Mouse (Mus musculus): ENCODE measurements around the gene Slc39a11. TPM values are rescaled to one million over a fixed set of nuclear protein-coding genes. Genes with fewer than 3 reads are reported as not detected.

The Slc39a11 gene
- polyA plus RNA-seq, 1 experiment, result 16.9 TPM

DNA sequence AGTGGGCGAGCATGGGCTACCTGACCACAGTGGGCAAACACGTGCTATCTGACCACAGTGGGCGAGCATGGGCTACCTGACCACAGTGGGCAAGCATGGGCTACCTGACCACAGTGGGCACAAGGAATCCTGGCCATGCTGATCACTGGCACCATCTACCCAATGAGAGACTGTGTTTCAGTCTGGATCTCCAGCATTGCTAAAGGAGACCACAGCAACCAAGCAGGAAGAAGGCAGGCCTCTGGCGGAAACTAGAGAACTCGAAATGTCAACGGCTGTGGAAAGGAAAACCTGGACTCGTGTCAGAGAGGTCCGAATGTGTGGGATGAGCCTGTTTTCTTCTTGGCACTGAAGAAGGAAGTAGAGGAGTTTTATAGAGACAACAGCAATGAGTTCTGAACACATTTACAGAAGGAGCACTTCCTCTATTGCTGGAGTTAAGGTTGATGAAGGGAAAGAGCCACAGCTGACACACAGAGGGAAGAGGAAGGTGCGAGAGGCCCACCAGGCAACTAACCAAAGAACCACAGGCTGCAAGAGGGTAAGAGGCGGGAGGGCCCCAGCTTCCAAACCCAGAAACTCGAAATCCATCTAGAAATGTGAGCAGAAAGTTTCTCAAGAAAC, 105.8 kb downstream of the Slc39a11 start:
- DNase-seq, result no peak
- no peak overlapping the region for H3K4me3 ChIP-seq (replicated peaks; ENCODE audit: extremely low read depth, low read depth, low read length)
- 67% methylated on average over 11 of the region's 11 CpGs for WGBS
- no peaks in the 10 kb centered on the region for H3K4me1 ChIP-seq (ENCODE audit: control insufficient read depth, insufficient read depth, low read length)
- TF ChIP-seq CTCF (IDR thresholded peaks at IDR 0.05; ENCODE audit: insufficient read depth, low read length), result no peak
- TF ChIP-seq POLR2A (IDR thresholded peaks at IDR 0.05; ENCODE audit: borderline replicate concordance, extremely low read depth, low read depth, low read length), result no peak

- no peak for TF ChIP-seq CTCF (IDR thresholded peaks at IDR 0.05; ENCODE audit: insufficient read depth, low read length)
- no peak for TF ChIP-seq POLR2A (IDR thresholded peaks at IDR 0.05; ENCODE audit: borderline replicate concordance, extremely low read depth, low read depth, low read length)
- WGBS, result 98% methylated on average over 8 of the region's 8 CpGs
- Histone ChIP-seq H3K4me1 (ENCODE audit: control insufficient read depth, insufficient read depth, low read length) (no peaks in the 10 kb centered on the region; the same call in 1 of the 2 replicates), H3K4me3 (replicated peaks; ENCODE audit: extremely low read depth, low read depth, low read length) (no peak overlapping the region)
- DNase-seq, result no peak
These were observed 108.8 kb downstream of the Slc39a11 start for GRCm38 (mm10) chr11:113541073-113541472.

DNA sequence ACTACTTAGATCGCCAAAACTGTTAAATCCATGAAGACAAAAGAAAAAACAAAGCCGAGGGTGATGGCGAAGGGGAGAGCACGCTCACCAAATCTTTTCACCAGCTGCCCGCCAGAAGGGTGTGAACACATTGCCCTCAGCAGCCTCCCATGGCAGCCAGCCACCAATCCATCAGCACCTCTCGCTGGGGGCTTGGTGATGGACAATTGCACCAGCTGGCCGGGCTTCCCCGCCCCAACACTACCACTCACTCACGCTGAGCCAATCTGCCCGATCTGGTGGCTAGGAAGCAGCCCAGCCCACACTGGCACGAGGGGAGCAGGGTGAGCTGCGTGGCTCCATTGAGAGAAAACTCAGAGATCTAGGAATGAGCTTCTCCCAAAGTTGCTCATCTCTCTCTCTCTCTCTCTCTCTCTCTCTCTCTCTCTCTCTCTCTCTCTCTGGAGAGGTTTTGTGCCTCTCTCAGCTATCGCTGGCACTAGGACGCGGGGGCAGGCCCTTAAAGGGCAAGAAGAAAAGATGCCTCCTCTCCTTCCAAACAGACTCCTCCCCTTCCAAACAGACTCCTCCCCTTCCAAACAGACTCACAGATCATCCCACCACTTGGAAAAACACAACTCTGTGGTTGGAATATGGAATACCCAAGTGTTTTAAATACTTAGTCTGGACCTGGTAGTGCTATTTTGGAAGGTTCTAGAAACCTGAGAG, 110.2 kb downstream of the Slc39a11 start:
- TF ChIP-seq CTCF (IDR thresholded peaks at IDR 0.05; ENCODE audit: insufficient read depth, low read length), result no peak
- Histone ChIP-seq H3K4me1 (ENCODE audit: control insufficient read depth, insufficient read depth, low read length) (no peaks in the 10 kb centered on the region; the same call in 1 of the 2 replicates), H3K4me3 (replicated peaks; ENCODE audit: extremely low read depth, low read depth, low read length) (no peak overlapping the region)
- no peak for DNase-seq
- 48% methylated on average over 15 of the region's 15 CpGs for WGBS

DNA sequence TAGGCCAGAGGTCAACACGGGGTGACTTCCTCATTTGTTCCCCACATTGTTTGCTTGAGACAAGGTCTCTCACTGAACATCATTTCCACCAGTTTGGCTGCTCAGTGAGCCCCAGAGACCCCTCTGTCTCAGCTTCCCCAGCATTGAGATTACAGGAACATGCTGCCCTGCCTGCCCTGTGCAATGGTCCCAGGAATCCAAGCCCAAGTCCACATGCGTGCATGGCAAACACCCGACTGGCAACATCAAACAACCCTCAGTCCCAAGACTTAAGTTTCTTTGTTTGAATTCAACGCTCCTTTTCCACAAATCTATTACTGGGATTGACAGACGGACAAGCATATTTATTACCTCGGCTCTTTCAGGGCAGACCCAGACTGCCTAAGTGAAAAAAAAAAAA, 110.8 kb downstream of the Slc39a11 start:
- no peak for DNase-seq
- TF ChIP-seq CTCF (IDR thresholded peaks at IDR 0.05; ENCODE audit: insufficient read depth, low read length), result no peak
- TF ChIP-seq POLR2A (IDR thresholded peaks at IDR 0.05; ENCODE audit: borderline replicate concordance, extremely low read depth, low read depth, low read length), result no peak
- Histone ChIP-seq H3K4me1 (ENCODE audit: control insufficient read depth, insufficient read depth, low read length) (no peaks in the 10 kb centered on the region; the same call in 1 of the 2 replicates), H3K4me3 (replicated peaks; ENCODE audit: extremely low read depth, low read depth, low read length) (no peak overlapping the region)
- whole genome bisulfite sequencing, result 65% methylated on average over 6 of the region's 6 CpGs

DNA sequence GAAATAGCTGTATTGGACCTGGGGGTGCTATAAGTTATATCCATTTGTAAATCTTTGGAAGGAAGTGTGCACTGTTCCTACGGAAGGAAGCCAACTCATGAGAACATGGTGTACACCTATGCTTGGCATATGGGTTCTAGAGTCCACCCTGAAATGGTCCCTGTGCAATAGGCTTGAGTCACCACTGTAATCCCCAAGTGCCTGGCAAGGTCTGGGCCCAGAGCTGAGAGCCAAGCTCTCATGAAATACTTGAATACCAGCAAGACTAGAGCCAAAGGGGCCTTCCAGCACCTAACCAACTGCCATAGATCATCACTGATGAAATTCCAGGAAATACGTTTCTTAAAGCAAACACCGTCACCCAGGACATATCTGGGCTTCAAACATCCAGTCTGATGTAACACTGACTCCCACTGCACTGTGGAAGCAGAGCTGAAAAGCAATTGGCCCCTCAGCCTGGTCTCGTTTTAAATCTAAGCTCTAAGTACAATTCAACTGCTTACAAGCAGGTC, 111.4 kb downstream of the Slc39a11 start:
- Histone ChIP-seq H3K4me1 (ENCODE audit: control insufficient read depth, insufficient read depth, low read length) (no peaks in the 10 kb centered on the region; the same call in 1 of the 2 replicates), H3K4me3 (replicated peaks; ENCODE audit: extremely low read depth, low read depth, low read length) (no peak overlapping the region)
- WGBS, result 72% methylated on average over 4 of the region's 4 CpGs
- TF ChIP-seq POLR2A (IDR thresholded peaks at IDR 0.05; ENCODE audit: borderline replicate concordance, extremely low read depth, low read depth, low read length) (no peak), CTCF (IDR thresholded peaks at IDR 0.05; ENCODE audit: insufficient read depth, low read length) (no peak)
- DNase-seq, result no peak

DNA sequence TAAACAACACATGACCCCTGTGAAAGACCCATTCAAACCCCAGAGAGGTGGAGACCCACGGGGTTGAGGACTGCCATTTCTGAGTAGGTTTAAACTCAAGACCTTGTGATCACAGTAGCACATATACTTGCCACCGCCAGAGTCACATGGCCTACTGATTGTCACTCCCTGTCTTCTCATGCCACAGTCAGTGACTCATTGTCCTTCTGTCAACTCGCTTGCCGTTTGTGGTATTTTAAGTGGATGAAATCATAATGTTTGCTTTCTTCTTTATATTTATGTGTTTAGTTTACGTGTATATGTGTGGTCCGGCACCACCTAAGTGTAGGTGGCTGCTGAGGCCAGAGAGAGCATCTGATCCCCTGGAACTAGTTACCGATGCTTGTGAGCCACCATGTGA, 112.2 kb downstream of the Slc39a11 start:
- TF ChIP-seq CTCF (IDR thresholded peaks at IDR 0.05; ENCODE audit: insufficient read depth, low read length) (no peak), POLR2A (IDR thresholded peaks at IDR 0.05; ENCODE audit: borderline replicate concordance, extremely low read depth, low read depth, low read length) (no peak)
- no peak overlapping the region for H3K4me3 ChIP-seq (replicated peaks; ENCODE audit: extremely low read depth, low read depth, low read length)
- no peak for DNase-seq
- 65% methylated on average over 7 of the region's 7 CpGs for WGBS
- H3K4me1 ChIP-seq (ENCODE audit: control insufficient read depth, insufficient read depth, low read length), result no peaks in the 10 kb centered on the region; the same call in 1 of the 2 replicates

DNA sequence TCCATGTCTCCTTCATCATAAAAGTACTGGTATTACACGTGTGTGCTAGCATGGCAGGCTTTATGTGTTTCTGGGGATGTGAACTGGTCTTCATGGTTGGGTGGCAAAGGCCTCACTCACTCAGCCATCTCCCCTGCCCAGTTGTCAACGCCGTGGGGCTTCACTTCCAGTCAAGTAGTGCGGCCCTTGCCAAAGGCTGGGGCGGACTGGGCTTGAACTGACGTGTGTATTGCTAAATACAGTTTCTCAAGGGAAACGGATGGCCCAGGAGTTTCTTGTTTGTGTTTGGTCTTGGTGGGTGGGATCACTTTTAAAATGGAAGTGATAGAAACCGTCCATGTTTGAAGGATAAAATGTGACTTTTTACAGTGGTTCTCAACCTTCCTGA, 112.7 kb downstream of the Slc39a11 start:
- no peak for DNase-seq
- Histone ChIP-seq H3K4me1 (ENCODE audit: control insufficient read depth, insufficient read depth, low read length) (no peaks in the 10 kb centered on the region; the same call in 1 of the 2 replicates), H3K4me3 (replicated peaks; ENCODE audit: extremely low read depth, low read depth, low read length) (no peak overlapping the region)
- TF ChIP-seq POLR2A (IDR thresholded peaks at IDR 0.05; ENCODE audit: borderline replicate concordance, extremely low read depth, low read depth, low read length) (no peak), CTCF (IDR thresholded peaks at IDR 0.05; ENCODE audit: insufficient read depth, low read length) (no peak)
- WGBS, result 69% methylated on average over 8 of the region's 8 CpGs

GRCm38 (mm10) chr11:113536308-113537198, 113.3 kb downstream of the Slc39a11 start:
- TF ChIP-seq POLR2A (IDR thresholded peaks at IDR 0.05; ENCODE audit: borderline replicate concordance, extremely low read depth, low read depth, low read length) (no peak), CTCF (IDR thresholded peaks at IDR 0.05; ENCODE audit: insufficient read depth, low read length) (no peak)
- DNase-seq, result no peak
- no peaks in the 10 kb centered on the region; the same call in 1 of the 2 replicates for H3K4me1 ChIP-seq (ENCODE audit: control insufficient read depth, insufficient read depth, low read length)
- H3K4me3 ChIP-seq (replicated peaks; ENCODE audit: extremely low read depth, low read depth, low read length), result no peak overlapping the region
- WGBS, result 64% methylated on average over 16 of the region's 16 CpGs

DNA sequence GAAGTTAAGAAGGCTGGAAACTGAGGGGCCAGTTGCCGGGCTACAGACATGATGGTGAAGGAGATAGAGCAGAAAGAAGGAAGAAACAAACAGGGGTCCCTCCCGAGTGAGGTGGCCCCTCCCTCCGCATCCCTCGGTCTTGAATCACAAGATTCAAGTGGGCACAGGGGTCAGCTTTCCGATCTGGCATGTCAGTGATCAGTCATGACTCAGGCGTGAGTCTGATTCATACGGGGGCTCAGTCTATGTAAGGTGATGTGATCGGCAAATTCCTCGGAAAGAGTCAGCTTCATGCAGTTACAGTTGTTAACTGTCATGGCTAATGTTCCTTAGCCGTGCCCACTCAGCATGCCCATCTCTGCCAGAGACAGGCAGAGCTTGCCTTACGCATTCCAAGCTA, 115.5 kb downstream of the Slc39a11 start:
- no peaks in the 10 kb centered on the region; the same call in 1 of the 2 replicates for H3K4me1 ChIP-seq (ENCODE audit: control insufficient read depth, insufficient read depth, low read length)
- 71% methylated on average over 11 of the region's 11 CpGs for WGBS
- TF ChIP-seq POLR2A (IDR thresholded peaks at IDR 0.05; ENCODE audit: borderline replicate concordance, extremely low read depth, low read depth, low read length) (no peak), CTCF (IDR thresholded peaks at IDR 0.05; ENCODE audit: insufficient read depth, low read length) (no peak)
- no peak for DNase-seq
- H3K4me3 ChIP-seq (replicated peaks; ENCODE audit: extremely low read depth, low read depth, low read length), result no peak overlapping the region
